Mouse (Mus musculus): ENCODE measurements at regions not wholly inside any gene's neighbourhood (a gene's known extent, or its start where the extent isn't known, plus 50 kb on each side); places are given as distances from the start of the nearest gene placed in this dataset.

DNA sequence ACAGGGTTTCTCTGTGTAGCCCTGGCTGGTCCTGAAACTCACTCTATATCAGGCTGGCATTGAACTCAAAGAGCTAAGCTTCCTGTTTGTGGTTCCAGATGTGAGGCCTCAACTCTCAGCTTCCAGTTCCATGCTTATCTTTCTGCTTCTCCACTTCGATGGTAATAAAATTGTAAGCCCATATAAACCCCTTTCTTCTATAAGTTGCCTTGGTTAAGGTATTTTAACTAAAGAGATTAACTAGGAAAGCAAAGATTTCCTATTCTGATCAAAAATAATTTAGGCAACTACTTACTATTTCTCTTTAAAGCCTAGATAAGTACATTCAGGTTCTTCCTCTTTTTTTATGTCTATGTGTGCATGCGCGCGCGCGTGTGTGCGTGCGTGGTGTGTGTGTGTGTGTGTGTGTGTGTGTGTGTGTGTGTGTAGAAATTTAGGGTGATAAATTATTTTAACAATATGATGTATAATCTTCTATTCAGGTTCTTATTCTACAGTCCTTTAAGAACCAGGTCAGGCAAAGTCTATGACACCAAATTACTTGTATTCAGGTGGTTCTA, 190.3 kb upstream of the Kbtbd8 start:
- no peaks in the 10 kb centered on the region for H3K36me3 ChIP-seq
- ATAC-seq (ENCODE audit: borderline replicate concordance, extremely low read depth, low FRiP score, low TSS enrichment): no peak
- H3K4me3 ChIP-seq: no peak overlapping the region
- H3K4me1 ChIP-seq: no peaks in the 10 kb centered on the region
- no peaks in the 10 kb centered on the region for H3K27me3 ChIP-seq
- H3K4me2 ChIP-seq: no peak overlapping the region
- no peaks in the 10 kb centered on the region for H3K9me3 ChIP-seq
- WGBS: 92% methylated on average over 8 of the region's 8 CpGs
- H3K27ac ChIP-seq: no peak overlapping the region
- H3K9ac ChIP-seq: no peak overlapping the region

GRCm38 (mm10) chr6:94925408-94925807, 191.6 kb upstream of the Kbtbd8 start:
- no peak for ATAC-seq (ENCODE audit: borderline replicate concordance, extremely low read depth, low FRiP score, low TSS enrichment)
- Histone ChIP-seq H3K9ac (no peak overlapping the region), H3K4me3 (no peak overlapping the region), H3K27ac (no peak overlapping the region), H3K4me1 (no peaks in the 10 kb centered on the region), H3K27me3 (no peaks in the 10 kb centered on the region), H3K36me3 (no peaks in the 10 kb centered on the region), H3K9me3 (no peaks in the 10 kb centered on the region), H3K4me2 (no peak overlapping the region)
- 91% methylated on average over 1 of the region's 1 CpGs for WGBS

- Histone ChIP-seq H3K4me3 (no peak overlapping the region), H3K9ac (no peak overlapping the region), H3K4me2 (no peak overlapping the region), H3K27ac (no peak overlapping the region), H3K36me3 (no peaks in the 10 kb centered on the region), H3K4me1 (no peaks in the 10 kb centered on the region), H3K9me3 (no peaks in the 10 kb centered on the region), H3K27me3 (no peaks in the 10 kb centered on the region)
- WGBS: 82% methylated on average over 11 of the region's 11 CpGs
- no peak for ATAC-seq (ENCODE audit: borderline replicate concordance, extremely low read depth, low FRiP score, low TSS enrichment)
These were observed 192.6 kb upstream of the Kbtbd8 start for GRCm38 (mm10) chr6:94924338-94925039.

DNA sequence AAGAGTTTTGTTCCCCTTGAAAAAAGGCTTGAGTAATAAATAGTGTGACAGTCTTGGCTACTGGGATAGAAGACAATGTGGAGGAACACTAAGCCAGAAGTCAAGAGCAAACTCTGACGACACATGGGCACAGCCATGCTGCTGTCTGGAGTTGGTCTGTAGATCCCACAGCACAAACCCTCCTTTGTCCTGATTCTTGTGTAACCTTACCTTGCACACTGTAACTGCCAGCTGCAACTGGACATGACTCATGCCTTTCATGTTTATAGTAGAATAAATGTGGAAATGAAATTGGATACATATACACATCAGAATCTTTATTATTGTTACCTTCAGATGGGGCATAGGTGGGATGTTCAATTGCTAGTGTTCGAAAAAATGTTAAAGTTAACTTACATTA, 195.3 kb upstream of the Kbtbd8 start:
- no peak overlapping the region for H3K4me3 ChIP-seq
- H3K27ac ChIP-seq: no peak overlapping the region
- no peaks in the 10 kb centered on the region for H3K9me3 ChIP-seq
- H3K9ac ChIP-seq: no peak overlapping the region
- H3K27me3 ChIP-seq: no peaks in the 10 kb centered on the region
- H3K4me2 ChIP-seq: no peak overlapping the region
- 62% methylated on average over 2 of the region's 2 CpGs for WGBS
- ATAC-seq (ENCODE audit: borderline replicate concordance, extremely low read depth, low FRiP score, low TSS enrichment): no peak
- H3K4me1 ChIP-seq: no peaks in the 10 kb centered on the region
- H3K36me3 ChIP-seq: no peaks in the 10 kb centered on the region

GRCm38 (mm10) chr6:94920770-94921169, 196.3 kb upstream of the Kbtbd8 start:
- 80% methylated on average over 2 of the region's 2 CpGs for WGBS
- no peaks in the 10 kb centered on the region for H3K9me3 ChIP-seq
- ATAC-seq (ENCODE audit: borderline replicate concordance, extremely low read depth, low FRiP score, low TSS enrichment): no peak
- H3K4me2 ChIP-seq: no peak overlapping the region
- no peaks in the 10 kb centered on the region for H3K36me3 ChIP-seq
- H3K9ac ChIP-seq: no peak overlapping the region
- H3K27me3 ChIP-seq: no peaks in the 10 kb centered on the region
- H3K4me1 ChIP-seq: peaks cover 6% of the 10 kb centered on the region
- no peak overlapping the region for H3K27ac ChIP-seq
- H3K4me3 ChIP-seq: no peak overlapping the region

DNA sequence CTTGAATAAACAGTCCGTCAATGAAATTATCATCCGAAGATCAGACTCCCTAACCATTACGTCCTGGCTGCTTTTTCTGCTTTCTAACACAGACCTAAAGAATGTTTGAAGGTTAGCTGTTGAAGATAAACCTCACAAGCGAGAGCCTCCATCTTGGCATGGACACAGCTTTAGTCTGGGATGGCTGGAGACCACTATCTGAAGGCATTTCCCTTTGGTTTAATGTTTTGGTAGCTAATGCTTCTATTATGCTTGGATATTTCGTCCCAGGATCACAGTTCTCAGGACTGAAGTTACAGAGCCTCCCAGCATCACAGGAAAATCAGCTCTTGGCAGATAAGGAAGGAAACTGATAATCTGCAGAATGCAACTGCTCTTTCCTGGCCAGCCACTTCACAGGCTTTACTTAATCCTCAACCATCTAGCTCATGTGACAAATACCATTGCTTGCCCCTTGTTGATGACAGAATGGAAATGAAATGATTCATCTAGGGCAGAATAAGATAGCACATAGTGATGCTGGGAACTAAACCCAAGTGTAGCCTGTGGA, 197.8 kb upstream of the Kbtbd8 start:
- WGBS: 60% methylated on average over 5 of the region's 5 CpGs

GRCm38 (mm10) chr6:94915842-94916620, 201.0 kb upstream of the Kbtbd8 start:
- no peak; the same call in 1 of the 2 replicates for ATAC-seq (ENCODE audit: borderline replicate concordance, extremely low read depth, low FRiP score, low TSS enrichment)

More for the DNA sequence above, 197.8 kb upstream of the Kbtbd8 start:
- Histone ChIP-seq H3K4me2 (no peak overlapping the region), H3K36me3 (no peaks in the 10 kb centered on the region), H3K4me1 (peaks cover 6% of the 10 kb centered on the region), H3K9ac (no peak overlapping the region), H3K27me3 (no peaks in the 10 kb centered on the region), H3K27ac (no peak overlapping the region), H3K4me3 (no peak overlapping the region), H3K9me3 (no peaks in the 10 kb centered on the region)
- no peak for ATAC-seq (ENCODE audit: borderline replicate concordance, extremely low read depth, low FRiP score, low TSS enrichment)

DNA sequence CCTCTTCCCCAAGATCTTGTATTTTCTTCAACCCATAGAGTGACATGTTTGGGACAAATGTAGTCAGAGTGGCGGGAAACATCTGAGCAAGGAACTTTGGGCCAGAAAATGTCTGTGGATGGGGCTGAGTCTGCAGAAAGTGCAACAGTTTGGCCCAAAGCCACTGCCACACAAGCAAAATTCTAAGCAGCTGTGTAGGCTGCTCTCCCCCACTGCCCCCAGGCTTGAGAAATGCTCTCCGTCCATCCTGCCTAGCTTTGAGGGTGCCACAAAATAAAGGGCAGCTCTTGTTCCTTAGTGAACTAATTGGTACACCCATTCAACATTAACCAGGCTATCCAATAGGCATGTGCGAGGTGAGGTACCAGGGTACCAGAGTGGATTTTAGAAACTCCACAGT, 205.2 kb upstream of the Kbtbd8 start:
- Histone ChIP-seq H3K9ac (no peak overlapping the region), H3K4me3 (no peak overlapping the region), H3K9me3 (no peaks in the 10 kb centered on the region), H3K27me3 (no peaks in the 10 kb centered on the region), H3K4me2 (no peak overlapping the region), H3K36me3 (no peaks in the 10 kb centered on the region), H3K27ac (no peak overlapping the region), H3K4me1 (peaks cover 12% of the 10 kb centered on the region)
- peak; percentile 59 for ATAC-seq (ENCODE audit: borderline replicate concordance, extremely low read depth, low FRiP score, low TSS enrichment)
- WGBS: 60% methylated on average over 3 of the region's 3 CpGs

More at GRCm38 (mm10) chr6:94915842-94916620, 201.0 kb upstream of the Kbtbd8 start:
- WGBS: 42% methylated on average over 8 of the region's 8 CpGs
- peaks cover 12% of the 10 kb centered on the region for H3K4me1 ChIP-seq
- H3K4me2 ChIP-seq: no peak overlapping the region
- no peak overlapping the region for H3K9ac ChIP-seq
- no peak overlapping the region for H3K4me3 ChIP-seq
- H3K27me3 ChIP-seq: no peaks in the 10 kb centered on the region
- H3K9me3 ChIP-seq: no peaks in the 10 kb centered on the region
- H3K36me3 ChIP-seq: no peaks in the 10 kb centered on the region
- H3K27ac ChIP-seq: no peak overlapping the region

DNA sequence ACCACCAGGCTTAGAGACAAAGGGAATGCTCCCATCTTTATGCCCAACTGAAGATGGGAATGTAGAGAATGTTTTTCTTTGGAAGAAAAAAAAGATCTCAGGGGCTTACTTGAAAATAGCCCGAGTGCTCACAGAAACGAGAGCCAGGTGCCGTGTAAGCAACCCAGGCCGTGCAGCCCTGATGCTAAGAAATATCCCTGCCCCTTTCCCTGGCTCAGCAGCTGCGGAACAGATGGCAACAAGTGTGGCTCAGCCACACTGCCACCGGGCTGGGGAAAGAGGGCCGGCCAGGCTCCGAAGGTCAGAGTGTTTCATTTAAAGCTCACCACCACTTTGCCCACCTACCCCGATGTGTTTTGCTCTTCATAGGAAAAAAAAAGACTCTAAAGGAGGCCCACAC, 205.7 kb upstream of the Kbtbd8 start:
- 45% methylated on average over 9 of the region's 9 CpGs for WGBS
- no peak for ATAC-seq (ENCODE audit: borderline replicate concordance, extremely low read depth, low FRiP score, low TSS enrichment)
- Histone ChIP-seq H3K9ac (no peak overlapping the region), H3K4me3 (no peak overlapping the region), H3K27ac (no peak overlapping the region), H3K4me1 (peaks cover 11% of the 10 kb centered on the region), H3K27me3 (no peaks in the 10 kb centered on the region), H3K4me2 (no peak overlapping the region), H3K9me3 (no peaks in the 10 kb centered on the region), H3K36me3 (no peaks in the 10 kb centered on the region)

DNA sequence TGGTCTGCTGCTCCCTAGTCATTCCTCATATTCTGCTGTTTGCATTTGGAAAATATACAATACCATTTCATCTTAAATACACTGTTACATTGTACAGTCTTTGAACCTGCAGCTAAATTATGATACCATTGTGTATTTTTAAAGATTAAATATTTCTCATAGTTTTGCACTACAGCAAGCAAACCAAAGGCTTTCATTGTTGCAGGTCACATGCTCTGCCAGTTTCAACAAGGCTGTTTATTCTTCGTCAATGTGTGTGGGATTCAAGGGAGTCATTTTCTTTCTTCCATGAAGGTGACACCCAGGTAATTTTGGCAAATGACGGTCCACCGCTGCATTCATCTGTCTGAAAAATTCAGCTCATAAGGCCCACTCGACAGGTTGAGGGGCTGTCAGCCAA, 200.9 kb upstream of the Lrig1 start:
- no peaks in the 10 kb centered on the region for H3K9me3 ChIP-seq
- no peak for ATAC-seq (ENCODE audit: borderline replicate concordance, extremely low read depth, low FRiP score, low TSS enrichment)
- no peak overlapping the region for H3K4me3 ChIP-seq
- WGBS: 52% methylated on average over 4 of the region's 4 CpGs
- no peaks in the 10 kb centered on the region for H3K27me3 ChIP-seq
- no peaks in the 10 kb centered on the region for H3K4me1 ChIP-seq
- no peak overlapping the region for H3K4me2 ChIP-seq
- H3K9ac ChIP-seq: no peak overlapping the region
- H3K27ac ChIP-seq: no peak overlapping the region
- H3K36me3 ChIP-seq: no peaks in the 10 kb centered on the region

DNA sequence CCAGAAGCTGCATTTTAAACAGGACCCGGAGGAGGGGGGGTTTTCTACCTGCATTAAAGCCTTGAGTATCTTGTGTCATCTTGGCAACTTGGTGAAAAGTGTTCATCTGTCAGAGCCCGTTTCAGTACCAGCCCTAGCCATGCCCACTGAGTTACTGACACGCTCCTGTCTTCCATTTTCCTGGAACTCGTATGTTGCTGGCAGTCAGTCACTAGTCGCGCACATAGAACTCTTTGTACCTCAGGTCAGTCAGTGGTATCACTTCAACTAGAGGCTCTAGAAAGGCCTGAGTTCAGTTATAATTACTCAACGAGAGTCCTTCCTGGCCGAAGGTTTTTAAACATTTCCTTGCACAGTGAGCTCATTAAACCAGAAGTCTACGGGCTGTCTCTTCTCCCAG, 198.9 kb upstream of the Lrig1 start:
- H3K4me1 ChIP-seq: no peaks in the 10 kb centered on the region
- no peaks in the 10 kb centered on the region for H3K36me3 ChIP-seq
- ATAC-seq (ENCODE audit: borderline replicate concordance, extremely low read depth, low FRiP score, low TSS enrichment): no peak
- no peak overlapping the region for H3K27ac ChIP-seq
- no peaks in the 10 kb centered on the region for H3K27me3 ChIP-seq
- no peak overlapping the region for H3K4me3 ChIP-seq
- no peaks in the 10 kb centered on the region for H3K9me3 ChIP-seq
- H3K9ac ChIP-seq: no peak overlapping the region
- no peak overlapping the region for H3K4me2 ChIP-seq
- 78% methylated on average over 9 of the region's 9 CpGs for WGBS

GRCm38 (mm10) chr6:94890165-94890564, 190.2 kb upstream of the Lrig1 start:
- H3K4me2 ChIP-seq: no peak overlapping the region
- no peak overlapping the region for H3K27ac ChIP-seq
- 0 out of 2 replicates have a peak, but pooled peaks cover 3% of the 10 kb centered on the region for H3K4me1 ChIP-seq
- ATAC-seq (ENCODE audit: borderline replicate concordance, extremely low read depth, low FRiP score, low TSS enrichment): no peak
- H3K36me3 ChIP-seq: no peaks in the 10 kb centered on the region
- H3K9ac ChIP-seq: no peak overlapping the region
- H3K27me3 ChIP-seq: no peaks in the 10 kb centered on the region
- H3K9me3 ChIP-seq: no peaks in the 10 kb centered on the region
- WGBS: 32% methylated on average over 3 of the region's 3 CpGs
- H3K4me3 ChIP-seq: no peak overlapping the region
